Mouse (Mus musculus) G1E (cell line): Measurements from ENCODE around the gene Brwd3.

ENCODE experiments used
- CTCF ChIP-seq: IDR thresholded peaks from 2 replicates; pipeline ENCODE4 v1.5.1; 2012; ENCODE audit warnings: low read depth, low read length, inconsistent platforms, mixed read lengths
- GATA1 ChIP-seq: IDR thresholded peaks from 2 replicates; pipeline ENCODE4 v1.6.1; 2012; ENCODE audit warnings: borderline replicate concordance, low read length, inconsistent platforms, mixed read lengths
- TAL1 ChIP-seq: conservative IDR thresholded peaks from 2 replicates; pipeline ENCODE4 v1.6.1; 2012; ENCODE audit warnings: low read depth, low read length, inconsistent platforms, mixed read lengths

GRCm38 (mm10) chrX:108783724-108784123 lies 50.4 kb downstream of the Brwd3 start:
- TF ChIP-seq CTCF (no peak), GATA1 (no peak), TAL1 (no peak)
